In genomic region chr4:137110276-137110675, GRCm38 (mm10) we compare ENCODE assay signal across 27 mouse cellular contexts.
DNase-seq lines count a peak whose midpoint lies in the region; ATAC-seq lines count a peak whose summit lies in the region.
"Had no signal": no experiment of that assay in that cellular context is flagged by ENCODE, and none has a peak within 500 bp of the region (broad histone marks: within the 10 kb centered on the region; RNA-seq: fewer than 3 reads in every experiment).

No protein-coding gene starts in this region.

- ATAC-seq in heart, embryonic 12.5 days (ENCODE audit: insufficient number of reproducible peaks, low FRiP score) = no peak
- ATAC-seq in liver, embryonic 11.5 days (replicated peaks; ENCODE audit: low FRiP score) = no peak
- ATAC-seq in midbrain, embryonic 14.5 days (ENCODE audit: low FRiP score, low TSS enrichment) = no peak
- ATAC-seq: forebrain, embryonic 16.5 days; midbrain, embryonic 13.5 days had no signal

- H3K4me3 ChIP-seq in heart, embryonic 12.5 days = no peak overlapping the region
- no peak overlapping the region for H3K4me3 ChIP-seq in liver, embryonic 11.5 days (ENCODE audit: low read depth, low read length)
- H3K4me3 ChIP-seq in midbrain, embryonic 14.5 days (replicated peaks; ENCODE audit: low read depth, low read length) = no peak overlapping the region
- H3K4me3 ChIP-seq: embryonic facial prominence, embryonic 13.5 days; erythroblast, embryonic 14.5 days; gastrocnemius, adult 2 months; heart, adult 2 months; heart, embryonic 13.5 days; hindbrain, embryonic 15.5 days; liver, embryonic 15.5 days; lung, embryonic 15.5 days; megakaryocyte, embryonic 14.5 days; midbrain, embryonic 13.5 days had no signal

- DNase-seq in heart, adult 11 months = peak; percentile 83
- peak; percentile 19 for DNase-seq in cerebellum, adult 11 months
- peak; percentile 49 for DNase-seq in cerebellum, adult 9-10 months
- DNase-seq in cerebellum, postnatal 36 days = peak; percentile 32
- DNase-seq in liver, embryonic 11.5 days (ENCODE audit: low spot score) = no peak
- no peak for DNase-seq in midbrain, embryonic 14.5 days
- DNase-seq: adrenal gland, postnatal 25 days; embryo, embryonic 11 days; gastrocnemius, adult 2 months; gastrocnemius, postnatal 36 days; heart, adult 2 months; heart, postnatal 10 days; kidney, adult 2 months; kidney, postnatal 4 days; liver; right cerebral cortex, postnatal 14 days had no signal

- H3K27ac ChIP-seq in heart, embryonic 12.5 days (ENCODE audit: poor library complexity, severe bottlenecking) = no peak overlapping the region
- H3K27ac ChIP-seq in liver, embryonic 11.5 days (ENCODE audit: low read depth, low read length) = no peak overlapping the region
- no peak overlapping the region for H3K27ac ChIP-seq in midbrain, embryonic 14.5 days (replicated peaks; ENCODE audit: low read depth, low read length)
- H3K27ac ChIP-seq: embryonic facial prominence, embryonic 13.5 days; gastrocnemius, adult 2 months; heart, adult 2 months; heart, embryonic 13.5 days; hindbrain, embryonic 15.5 days; kidney, postnatal 0 days; liver, embryonic 15.5 days; lung, embryonic 15.5 days; midbrain, embryonic 13.5 days had no signal

- H3K9ac ChIP-seq in heart, embryonic 12.5 days = no peak overlapping the region
- no peak overlapping the region for H3K9ac ChIP-seq in liver, embryonic 11.5 days (ENCODE audit: low read depth, low read length)
- no peak overlapping the region for H3K9ac ChIP-seq in midbrain, embryonic 14.5 days (replicated peaks; ENCODE audit: low read length)
- H3K9ac ChIP-seq: embryonic facial prominence, embryonic 13.5 days; heart, embryonic 13.5 days; hindbrain, embryonic 15.5 days; liver, embryonic 15.5 days; lung, embryonic 15.5 days; midbrain, embryonic 13.5 days had no signal

- no peaks in the 10 kb centered on the region for H3K36me3 ChIP-seq in heart, embryonic 12.5 days
- H3K36me3 ChIP-seq in liver, embryonic 11.5 days (ENCODE audit: control insufficient read depth, insufficient read depth, low read length) = no peaks in the 10 kb centered on the region
- no peaks in the 10 kb centered on the region for H3K36me3 ChIP-seq in midbrain, embryonic 14.5 days (ENCODE audit: control insufficient read depth, insufficient read depth, low read length)
- H3K36me3 ChIP-seq: embryonic facial prominence, embryonic 13.5 days; heart, embryonic 13.5 days; hindbrain, embryonic 15.5 days; liver, embryonic 15.5 days; lung, embryonic 15.5 days; midbrain, embryonic 13.5 days had no signal

- WGBS in heart, embryonic 12.5 days = 75% methylated on average over 10 of the region's 10 CpGs
- 72% methylated on average over 10 of the region's 10 CpGs for WGBS in liver, embryonic 11.5 days
- WGBS in midbrain, embryonic 14.5 days = 72% methylated on average over 10 of the region's 10 CpGs

- peaks cover 9% of the 10 kb centered on the region; the same call in 1 of the 2 replicates for H3K9me3 ChIP-seq in heart, embryonic 12.5 days (replicated peaks)
- no peaks in the 10 kb centered on the region for H3K9me3 ChIP-seq in liver, embryonic 11.5 days (ENCODE audit: control insufficient read depth, low read length)
- no peaks in the 10 kb centered on the region for H3K9me3 ChIP-seq in midbrain, embryonic 14.5 days (ENCODE audit: control insufficient read depth, low read length)
- H3K9me3 ChIP-seq: embryonic facial prominence, embryonic 13.5 days; heart, embryonic 13.5 days; hindbrain, embryonic 15.5 days; liver, embryonic 15.5 days; lung, embryonic 15.5 days; midbrain, embryonic 13.5 days had no signal

- H3K4me1 ChIP-seq in heart, embryonic 12.5 days (replicated peaks) = no peaks in the 10 kb centered on the region
- H3K4me1 ChIP-seq in liver, embryonic 11.5 days (replicated peaks; ENCODE audit: control insufficient read depth, insufficient read depth, low read length) = no peaks in the 10 kb centered on the region
- no peaks in the 10 kb centered on the region for H3K4me1 ChIP-seq in midbrain, embryonic 14.5 days (ENCODE audit: control insufficient read depth, insufficient read depth, low read length)
- H3K4me1 ChIP-seq: heart, embryonic 13.5 days; hindbrain, embryonic 15.5 days; liver, embryonic 15.5 days; lung, embryonic 15.5 days; megakaryocyte, embryonic 14.5 days; midbrain, embryonic 13.5 days had no signal

- H3K4me2 ChIP-seq in heart, embryonic 12.5 days = no peak overlapping the region
- H3K4me2 ChIP-seq in liver, embryonic 11.5 days = no peak overlapping the region
- H3K4me2 ChIP-seq in midbrain, embryonic 14.5 days (ENCODE audit: low read length) = no peak overlapping the region
- H3K4me2 ChIP-seq: embryonic facial prominence, embryonic 13.5 days; heart, embryonic 13.5 days; hindbrain, embryonic 15.5 days; liver, embryonic 15.5 days; lung, embryonic 15.5 days; midbrain, embryonic 13.5 days had no signal

- H3K27me3 ChIP-seq in heart, embryonic 12.5 days (replicated peaks) = peaks cover 20% of the 10 kb centered on the region
- peaks cover 13% of the 10 kb centered on the region for H3K27me3 ChIP-seq in liver, embryonic 11.5 days (replicated peaks; ENCODE audit: control insufficient read depth, insufficient read depth, low read length)
- H3K27me3 ChIP-seq in midbrain, embryonic 14.5 days (ENCODE audit: control insufficient read depth, insufficient read depth, low read length) = no peaks in the 10 kb centered on the region
- H3K27me3 ChIP-seq: embryonic facial prominence, embryonic 13.5 days; hindbrain, embryonic 15.5 days had no signal

Comparison
In these comparisons a context has a peak if more than half of its experiments do, and no peak if none do; other contexts are left out.
1. DNase-seq: peak in heart, adult 11 months (single experiment), cerebellum, adult 11 months (single experiment), cerebellum, adult 9-10 months (single experiment) and cerebellum, postnatal 36 days (2 of 2); none in liver, embryonic 11.5 days (single experiment) and midbrain, embryonic 14.5 days (single experiment).